Mouse (Mus musculus) liver, embryonic 14.5 days (tissue): Measurements from ENCODE around the gene Cby3. TPM values are rescaled to one million over a fixed set of nuclear protein-coding genes. Genes with fewer than 3 reads are reported as not detected.

Experiments used
- ATAC-seq: fragments of 200-750 bp; cut with Nextera tagmentation; 2 replicates; pipeline ENCODE4 v1.8.0; 2017; ENCODE audit warnings: moderate number of reproducible peaks, mild to moderate bottlenecking, moderate library complexity; ENCODE audit not compliant: insufficient read depth
- DNase-seq, 3 experiments: peaks; one replicate each; pipeline ENCODE4 v3.0.0-alpha.2; 2012 to 2013; ENCODE audit warnings: low read depth in 3 of 3, low spot score in 3 of 3
- H3K27ac ChIP-seq: fragments of 300-500 bp; sonication (generic); 2 replicates; pipeline ENCODE4 v1.5.1; 2014; ENCODE audit warnings: moderate library complexity, mild to moderate bottlenecking, control low read depth, inconsistent platforms
- H3K27me3 ChIP-seq: fragments of 300-500 bp; sonication (generic); 2 replicates; pipeline ENCODE4 v1.6.1; 2014; ENCODE audit warnings: mild to moderate bottlenecking, low read length, moderate library complexity; ENCODE audit not compliant: control insufficient read depth, insufficient read depth
- H3K36me3 ChIP-seq: fragments of 300-500 bp; sonication (generic); replicated peaks from 2 replicates; pipeline ENCODE4 v1.6.1; 2014; ENCODE audit warnings: low read depth; ENCODE audit not compliant: control insufficient read depth, insufficient read depth
- H3K4me1 ChIP-seq, 2 experiments: fragments of 200-500 bp in 1 of 2; fragments of 300-500 bp in 1 of 2; sonication (generic) in 1 of 2; replicated peaks; 2 replicates each; pipeline ENCODE4 v1.6.1; 2012 to 2014; ENCODE audit warnings: antibody characterized with exemption in 1 of 2, inconsistent platforms in 1 of 2, low read length in 1 of 2; ENCODE audit not compliant: control insufficient read depth in 2 of 2, insufficient read depth in 2 of 2
- H3K4me2 ChIP-seq: fragments of 300-500 bp; sonication (generic); 2 replicates; pipeline ENCODE4 v1.6.1; 2014; ENCODE audit warnings: low read depth, mild to moderate bottlenecking, control low read depth, moderate library complexity
- H3K4me3 ChIP-seq, 2 experiments: fragments of 200-500 bp in 1 of 2; fragments of 300-500 bp in 1 of 2; sonication (generic) in 1 of 2; 2 replicates each; pipeline ENCODE4 v1.5.1; 2012 to 2014; ENCODE audit warnings: low read depth in 2 of 2, low read length in 2 of 2, mild to moderate bottlenecking in 2 of 2, control low read depth in 1 of 2, inconsistent platforms in 1 of 2, moderate library complexity in 1 of 2; ENCODE audit not compliant: insufficient read depth in 1 of 2
- H3K9ac ChIP-seq: fragments of 300-500 bp; sonication (generic); replicated peaks from 2 replicates; pipeline ENCODE4 v1.6.1; 2014; ENCODE audit warnings: mild to moderate bottlenecking, control low read depth, moderate library complexity
- H3K9me3 ChIP-seq: fragments of 300-500 bp; sonication (generic); 2 replicates; pipeline ENCODE4 v1.6.1; 2016; ENCODE audit warnings: low read length, mixed read lengths; ENCODE audit not compliant: control insufficient read depth
- CTCF ChIP-seq: IDR thresholded peaks from 2 replicates; pipeline ENCODE4 v1.5.1; 2016; ENCODE audit warnings: antibody characterized with exemption, low read depth, control low read depth
- EP300 ChIP-seq: IDR thresholded peaks from 2 replicates; pipeline ENCODE4 v1.6.1; 2016; ENCODE audit warnings: antibody characterized with exemption, low read depth
- WGBS: fragments of 180-500 bp; shearing (Covaris S2); extraction: QIAGEN DNeasy Blood & Tissue Kit; methylation state at CpG from one replicate; pipeline ENCODE4 v1.1.7; 2014; ENCODE audit not compliant: insufficient replicate concordance; 5-methylcytosine and 5-hydroxymethylcytosine counted together
- polyA plus RNA-seq, 2 experiments: library from polyadenylated mRNA; depleted of rRNA in 1 of 2; stranded (reverse) in 1 of 2; unstranded in 1 of 2; fragments of >200 nt; fragmentation: Nextera tagmentation in 1 of 2; extraction: Ambion mirVana in 1 of 2; gene quantifications; 2 replicates each; pipeline versions ENCODE4 v1.2.1 to v1.2.3; 2012 to 2014

The Cby3 gene
- polyA plus RNA-seq, 2 experiments: not detected

GRCm38 (mm10) chr11:50328075-50328625 lies 26.1 kb upstream of the Cby3 start:
- no peak overlapping the region for H3K9ac ChIP-seq
- H3K4me3 ChIP-seq: no peak overlapping the region
- ATAC-seq: no peak
- TF ChIP-seq CTCF (no peak), EP300 (no peak)
- no peaks in the 10 kb centered on the region for H3K9me3 ChIP-seq
- no peak for DNase-seq
- H3K4me2 ChIP-seq: no peak overlapping the region
- no peak overlapping the region for H3K27ac ChIP-seq
- no peaks in the 10 kb centered on the region for H3K36me3 ChIP-seq
- no peaks in the 10 kb centered on the region for H3K27me3 ChIP-seq
- 56% methylated on average over 3 of the region's 3 CpGs for WGBS
- peaks cover 12 to 13% of the 10 kb centered on the region in 2 experiments for H3K4me1 ChIP-seq

GRCm38 (mm10) chr11:50329378-50329777 lies 24.9 kb upstream of the Cby3 start:
- DNase-seq (no peak), ATAC-seq (no peak)
- Histone ChIP-seq H3K9me3 (no peaks in the 10 kb centered on the region), H3K4me2 (no peak overlapping the region), H3K4me3 (no peak overlapping the region), H3K9ac (no peak overlapping the region), H3K4me1 (peaks cover 7% of the 10 kb centered on the region in 2 experiments), H3K27ac (no peak overlapping the region), H3K36me3 (no peaks in the 10 kb centered on the region), H3K27me3 (no peaks in the 10 kb centered on the region)
- WGBS: 72% methylated on average over 1 of the region's 1 CpGs
- no peak for TF ChIP-seq CTCF
- no peak for TF ChIP-seq EP300

- Histone ChIP-seq H3K9ac (no peak overlapping the region), H3K4me3 (no peak overlapping the region), H3K4me1 (no peaks in the 10 kb centered on the region; a peak in 2 of 4 replicates), H3K27ac (no peak overlapping the region), H3K4me2 (no peak overlapping the region), H3K9me3 (no peaks in the 10 kb centered on the region), H3K27me3 (no peaks in the 10 kb centered on the region), H3K36me3 (no peaks in the 10 kb centered on the region)
- ATAC-seq: no peak
- WGBS: 76% methylated on average over 3 of the region's 3 CpGs
- TF ChIP-seq EP300: no peak
- TF ChIP-seq CTCF: no peak
- DNase-seq: no peak
These were observed 21.1 kb upstream of the Cby3 start for GRCm38 (mm10) chr11:50333181-50333580.

GRCm38 (mm10) chr11:50336126-50336525 lies 18.1 kb upstream of the Cby3 start:
- ATAC-seq (no peak), DNase-seq (no peak)
- Histone ChIP-seq H3K9ac (no peak overlapping the region), H3K36me3 (no peaks in the 10 kb centered on the region), H3K4me1 (no peaks in the 10 kb centered on the region), H3K9me3 (no peaks in the 10 kb centered on the region), H3K4me3 (no peak overlapping the region), H3K27ac (no peak overlapping the region), H3K4me2 (no peak overlapping the region), H3K27me3 (no peaks in the 10 kb centered on the region)
- 44% methylated on average over 1 of the region's 1 CpGs for WGBS
- no peak for TF ChIP-seq CTCF
- TF ChIP-seq EP300: no peak

GRCm38 (mm10) chr11:50336891-50337290 lies 17.4 kb upstream of the Cby3 start:
- H3K4me3 ChIP-seq: no peak overlapping the region
- H3K4me2 ChIP-seq: no peak overlapping the region
- DNase-seq (no peak), ATAC-seq (no peak)
- H3K9ac ChIP-seq: no peak overlapping the region
- no peaks in the 10 kb centered on the region for H3K9me3 ChIP-seq
- H3K36me3 ChIP-seq: no peaks in the 10 kb centered on the region
- no peaks in the 10 kb centered on the region for H3K27me3 ChIP-seq
- TF ChIP-seq CTCF (no peak), EP300 (no peak)
- no peaks in the 10 kb centered on the region for H3K4me1 ChIP-seq
- no peak overlapping the region for H3K27ac ChIP-seq
- WGBS: 36% methylated on average over 4 of the region's 4 CpGs
